Mouse (Mus musculus) thymus, adult 2 months (tissue): Measurements from ENCODE around the gene Ccr10. TPM values are rescaled to one million over a fixed set of nuclear protein-coding genes. Genes with fewer than 3 reads are reported as not detected.
A peak's percentile ranks its signal among the peaks of the same experiment; 100 is the strongest.

Source experiments
- DNase-seq: peaks from one replicate; pipeline ENCODE4 v3.0.0; 2021
- H3K27ac ChIP-seq: fragments of 200-500 bp; 2 replicates; pipeline ENCODE4 v1.5.1; 2012; ENCODE audit warnings: low read length, control low read depth; ENCODE audit not compliant: control insufficient read depth, insufficient read depth
- H3K27me3 ChIP-seq: fragments of 200-500 bp; 2 replicates; pipeline ENCODE4 v1.6.1; 2012; ENCODE audit warnings: mild to moderate bottlenecking, low read length, moderate library complexity, mixed read lengths; ENCODE audit not compliant: control insufficient read depth, insufficient read depth
- H3K36me3 ChIP-seq: fragments of 200-500 bp; 2 replicates; pipeline ENCODE4 v1.6.1; 2012; ENCODE audit warnings: mild to moderate bottlenecking, low read length, moderate library complexity; ENCODE audit not compliant: control insufficient read depth, insufficient read depth
- H3K4me1 ChIP-seq: fragments of 200-500 bp; replicated peaks from 2 replicates; pipeline ENCODE4 v1.6.1; 2012; ENCODE audit warnings: low read length; ENCODE audit not compliant: control insufficient read depth, insufficient read depth
- H3K4me3 ChIP-seq: fragments of 200-500 bp; 2 replicates; pipeline ENCODE4 v1.5.1; 2012; ENCODE audit warnings: mild to moderate bottlenecking, low read length, control low read depth, moderate library complexity; ENCODE audit not compliant: control insufficient read depth, insufficient read depth
- CTCF ChIP-seq: fragments of 200-500 bp; IDR thresholded peaks from 2 replicates; pipeline ENCODE4 v1.5.1; 2012; ENCODE audit warnings: mild to moderate bottlenecking, control low read depth, low read length, moderate library complexity, borderline replicate concordance; ENCODE audit not compliant: control insufficient read depth, poor library complexity, insufficient read depth; ENCODE audit errors: extremely low read depth
- POLR2A ChIP-seq: fragments of 200-500 bp; IDR thresholded peaks from 2 replicates; pipeline ENCODE4 v1.6.1; 2012; ENCODE audit warnings: mild to moderate bottlenecking, low read length, control low read depth, moderate library complexity; ENCODE audit not compliant: control insufficient read depth, poor library complexity, insufficient read depth; ENCODE audit errors: extremely low read depth
- WGBS: fragments of 180-500 bp; shearing (Covaris S2); methylation state at CpG from one replicate; pipeline ENCODE4 v1.1.7; 2018; 5-methylcytosine and 5-hydroxymethylcytosine counted together
- polyA plus RNA-seq: library from polyadenylated mRNA; depleted of rRNA; stranded (reverse); fragments of >200 nt; gene quantifications from 2 replicates; pipeline ENCODE4 v1.2.3, GENCODE M21; 2012; rRNA removed

Gene Ccr10
- polyA plus RNA-seq, result 2.9 and 3.9 TPM in 2 replicates

GRCm38 (mm10) chr11:101174851-101175628, at the start of gene Ccr10:
Ccr10 (minus strand) TSS chr11:101175443.
- no peak within 1 kb of the TSS for H3K27ac ChIP-seq
- peaks cover 28% of the 10 kb centered on the region for H3K27me3 ChIP-seq
- TF ChIP-seq POLR2A (no peak), CTCF (no peak)
- H3K4me1 ChIP-seq, result peaks cover 28% of the 10 kb centered on the region
- H3K4me3 ChIP-seq, result no peak within 1 kb of the TSS
- no peak for DNase-seq
- H3K36me3 ChIP-seq, result no peaks in the 10 kb centered on the region
- WGBS, result 15% methylated on average over 14 of the region's 14 CpGs

DNA sequence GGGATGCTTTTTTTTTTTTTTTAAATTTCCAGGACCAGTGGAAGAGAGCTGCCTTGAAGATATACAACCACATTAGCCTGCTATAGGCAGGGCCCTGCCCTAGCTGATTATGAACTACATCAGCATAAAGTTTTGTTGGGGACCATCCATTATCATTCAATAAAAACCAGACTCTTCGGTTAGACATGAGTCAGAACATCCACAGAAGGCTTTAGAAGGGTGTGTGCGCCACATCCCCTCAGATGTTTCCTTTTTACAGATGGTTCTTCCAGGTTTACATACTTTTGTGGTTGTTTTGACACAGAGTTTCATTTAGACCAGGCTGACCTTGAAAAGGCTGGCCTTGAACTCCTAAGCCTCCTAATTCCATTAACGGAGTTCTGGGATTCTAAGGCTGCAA, 49.1 kb upstream of the Ccr10 start:
- H3K27me3 ChIP-seq, result no peaks in the 10 kb centered on the region
- no peak overlapping the region for H3K27ac ChIP-seq
- WGBS, result 39% methylated on average over 3 of the region's 3 CpGs
- H3K36me3 ChIP-seq, result no peaks in the 10 kb centered on the region
- DNase-seq, result no peak
- peaks cover 4% of the 10 kb centered on the region for H3K4me1 ChIP-seq
- no peak overlapping the region for H3K4me3 ChIP-seq
- TF ChIP-seq POLR2A, result no peak
- no peak for TF ChIP-seq CTCF

DNA sequence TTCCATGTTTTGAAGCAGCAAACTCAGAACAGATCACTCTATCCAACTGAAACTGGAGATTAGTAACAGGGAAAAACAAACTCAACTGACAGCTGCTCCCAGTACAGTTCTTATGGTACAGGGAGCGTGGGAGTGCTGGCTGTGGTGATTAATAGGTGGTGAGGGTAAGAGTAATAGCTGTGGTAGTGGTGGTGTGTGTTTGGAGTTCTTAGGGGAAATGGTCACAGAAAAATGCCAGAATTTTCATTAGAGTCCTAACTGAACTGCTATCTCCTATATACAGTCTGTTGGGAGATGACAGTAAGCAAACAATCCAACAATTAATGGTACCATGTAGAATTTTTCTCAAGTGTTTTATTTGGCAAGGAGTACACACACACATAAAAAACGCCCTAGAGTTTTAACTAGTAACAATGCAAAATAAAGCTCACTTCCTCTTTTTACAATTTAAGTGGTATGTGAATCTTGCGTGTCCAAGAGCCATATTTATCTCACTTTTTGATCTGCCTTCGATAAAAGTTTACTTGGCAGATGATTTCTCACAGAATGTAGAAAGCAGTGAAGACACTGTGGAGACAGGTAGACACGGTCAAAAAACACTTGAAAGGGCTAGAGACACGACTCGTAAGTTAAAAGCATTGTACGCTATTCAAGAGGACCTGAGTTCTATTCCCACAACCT, 46.2 kb upstream of the Ccr10 start:
- TF ChIP-seq POLR2A, result no peak
- no peak for TF ChIP-seq CTCF
- H3K27ac ChIP-seq, result no peak overlapping the region
- no peak overlapping the region for H3K4me3 ChIP-seq
- H3K27me3 ChIP-seq, result no peaks in the 10 kb centered on the region
- 40% methylated on average over 8 of the region's 8 CpGs for WGBS
- no peak for DNase-seq
- H3K4me1 ChIP-seq, result peaks cover 12% of the 10 kb centered on the region
- H3K36me3 ChIP-seq, result no peaks in the 10 kb centered on the region

- TF ChIP-seq POLR2A (no peak), CTCF (no peak)
- Histone ChIP-seq H3K4me1 (peaks cover 12% of the 10 kb centered on the region), H3K4me3 (no peak overlapping the region), H3K27me3 (no peaks in the 10 kb centered on the region), H3K36me3 (no peaks in the 10 kb centered on the region; the same call in 1 of the 2 replicates), H3K27ac (no peak overlapping the region)
- no peak for DNase-seq
- 77% methylated on average over 2 of the region's 2 CpGs for WGBS
Observed at GRCm38 (mm10) chr11:101220853-101221252, 45.6 kb upstream of the Ccr10 start.

DNA sequence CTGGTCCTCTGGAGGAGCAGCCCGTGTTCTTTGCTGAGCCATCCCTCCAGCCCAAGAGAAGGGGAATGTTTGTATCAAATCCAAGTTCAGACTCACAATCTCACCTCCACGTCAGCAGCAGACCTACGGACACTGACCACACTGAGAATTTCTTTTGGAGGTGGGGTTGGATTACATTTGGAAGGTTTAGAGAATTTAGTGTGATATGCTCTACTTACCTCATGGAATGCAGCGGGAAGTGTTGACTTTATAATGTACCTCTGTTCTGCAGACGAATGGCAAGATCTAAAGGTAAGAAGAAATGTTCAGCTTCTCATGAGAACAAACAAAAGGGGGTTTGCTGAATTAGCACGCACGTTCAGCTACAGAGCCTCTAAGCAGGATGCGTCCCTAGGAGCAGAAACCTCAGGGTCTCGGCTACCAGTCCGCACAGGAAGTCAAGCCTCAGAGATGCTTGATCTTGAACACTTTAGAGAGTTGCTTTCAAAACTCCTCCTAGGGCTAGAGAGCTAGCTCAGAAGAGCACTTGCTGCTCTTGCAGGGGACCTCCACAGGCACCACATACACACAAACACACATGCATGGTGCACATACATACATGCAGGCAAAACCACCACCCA, 43.3 kb upstream of the Ccr10 start:
- H3K4me1 ChIP-seq, result peaks cover 8% of the 10 kb centered on the region
- no peak overlapping the region for H3K4me3 ChIP-seq
- H3K27ac ChIP-seq, result peak overlapping the region; percentile 6; the same call in 1 of the 2 replicates
- DNase-seq, result peak; percentile 53
- peaks cover 20% of the 10 kb centered on the region for H3K36me3 ChIP-seq
- H3K27me3 ChIP-seq, result no peaks in the 10 kb centered on the region
- 35% methylated on average over 10 of the region's 10 CpGs for WGBS
- TF ChIP-seq CTCF (no peak), POLR2A (no peak)

DNA sequence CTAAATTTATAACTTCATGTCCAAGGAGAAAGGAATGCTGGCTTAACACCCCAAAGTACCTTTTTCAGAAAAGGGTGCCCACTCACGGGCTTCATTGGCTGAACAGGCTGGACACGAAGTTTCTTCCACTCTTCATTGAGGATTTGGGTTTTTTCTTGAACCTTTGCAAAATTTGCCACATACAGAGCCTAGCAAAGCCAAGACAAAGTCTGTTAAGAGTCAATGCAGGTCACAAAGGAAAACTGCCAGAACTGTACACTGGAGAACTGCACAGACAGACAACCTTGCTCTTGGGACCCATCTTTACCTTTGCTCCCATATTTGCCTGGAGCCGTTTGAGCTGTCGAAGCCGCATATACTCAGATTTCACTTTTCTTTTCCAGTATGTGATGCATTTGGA, 41.7 kb upstream of the Ccr10 start:
- no peak overlapping the region for H3K27ac ChIP-seq
- H3K4me3 ChIP-seq, result no peak overlapping the region
- no peak for DNase-seq
- peaks cover 25% of the 10 kb centered on the region for H3K36me3 ChIP-seq
- no peaks in the 10 kb centered on the region for H3K27me3 ChIP-seq
- no peak for TF ChIP-seq POLR2A
- WGBS, result 97% methylated on average over 5 of the region's 5 CpGs
- H3K4me1 ChIP-seq, result peaks cover 8% of the 10 kb centered on the region

DNA sequence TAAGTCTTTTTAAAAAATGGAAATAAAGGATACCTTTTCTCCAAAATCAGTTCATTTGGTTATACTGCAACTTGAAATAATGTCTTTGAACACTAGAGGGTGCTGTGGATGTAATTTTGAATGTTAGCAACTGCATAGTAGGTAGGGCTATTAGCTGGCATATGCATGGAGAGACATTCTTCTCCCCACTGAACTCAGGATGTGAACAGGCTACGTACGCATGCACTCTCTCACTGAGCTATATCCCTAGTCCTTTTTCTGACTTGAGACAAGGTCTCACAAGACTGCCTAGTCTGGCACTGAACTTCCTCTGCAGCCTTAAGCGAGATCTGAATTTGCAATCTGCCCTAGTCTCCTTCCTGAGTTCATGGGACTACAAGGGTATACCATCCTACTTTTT, 36.7 kb upstream of the Ccr10 start:
- TF ChIP-seq CTCF, result no peak
- TF ChIP-seq POLR2A, result no peak
- no peaks in the 10 kb centered on the region for H3K4me1 ChIP-seq
- 81% methylated on average over 3 of the region's 3 CpGs for whole genome bisulfite sequencing
- no peak overlapping the region for H3K27ac ChIP-seq
- H3K27me3 ChIP-seq, result no peaks in the 10 kb centered on the region
- peaks cover 51% of the 10 kb centered on the region for H3K36me3 ChIP-seq
- H3K4me3 ChIP-seq, result no peak overlapping the region
- DNase-seq, result peak; percentile 35
